Mouse (Mus musculus): Measurements from ENCODE around the gene Elp6.

Gene Elp6

DNA sequence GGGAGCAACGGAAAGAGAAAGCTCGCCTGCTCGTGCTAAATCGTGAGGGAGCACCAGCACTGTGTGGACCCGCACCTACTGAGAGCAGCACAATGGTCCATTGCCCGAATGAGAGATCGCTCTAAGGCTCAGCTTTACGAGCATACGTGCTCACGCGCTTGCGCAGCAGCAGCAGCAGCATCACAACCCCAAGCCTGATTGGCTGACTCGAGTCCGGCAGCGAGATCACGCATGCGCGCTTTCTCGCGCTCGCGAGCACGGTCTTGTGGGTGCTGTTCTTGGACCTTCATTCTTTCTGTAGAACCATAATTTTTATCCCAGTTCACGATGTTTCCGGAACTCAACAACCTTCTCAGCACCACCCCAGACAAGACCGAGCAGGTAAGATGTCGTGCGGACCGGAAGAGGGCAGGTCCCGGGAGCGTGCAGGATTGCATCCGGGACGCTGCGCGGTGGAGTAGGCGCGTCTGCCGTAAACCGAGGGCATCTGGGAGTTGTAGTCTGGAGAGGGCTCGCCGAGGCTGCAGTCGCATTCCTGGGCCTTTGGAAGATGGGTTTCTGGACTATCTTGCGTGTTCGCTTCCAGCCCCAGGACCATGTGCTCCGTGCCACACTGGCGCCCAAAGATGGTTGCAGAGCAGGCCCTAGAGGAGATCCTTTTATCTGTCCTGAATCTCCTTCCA, at the start of gene Elp6:
Gene Elp6, plus strand, starts transcription at position 205 of the 683 bp plus-strand sequence.
- DNase-seq (ENCODE audit: inconsistent ontology term), result peak; percentile 93

DNA sequence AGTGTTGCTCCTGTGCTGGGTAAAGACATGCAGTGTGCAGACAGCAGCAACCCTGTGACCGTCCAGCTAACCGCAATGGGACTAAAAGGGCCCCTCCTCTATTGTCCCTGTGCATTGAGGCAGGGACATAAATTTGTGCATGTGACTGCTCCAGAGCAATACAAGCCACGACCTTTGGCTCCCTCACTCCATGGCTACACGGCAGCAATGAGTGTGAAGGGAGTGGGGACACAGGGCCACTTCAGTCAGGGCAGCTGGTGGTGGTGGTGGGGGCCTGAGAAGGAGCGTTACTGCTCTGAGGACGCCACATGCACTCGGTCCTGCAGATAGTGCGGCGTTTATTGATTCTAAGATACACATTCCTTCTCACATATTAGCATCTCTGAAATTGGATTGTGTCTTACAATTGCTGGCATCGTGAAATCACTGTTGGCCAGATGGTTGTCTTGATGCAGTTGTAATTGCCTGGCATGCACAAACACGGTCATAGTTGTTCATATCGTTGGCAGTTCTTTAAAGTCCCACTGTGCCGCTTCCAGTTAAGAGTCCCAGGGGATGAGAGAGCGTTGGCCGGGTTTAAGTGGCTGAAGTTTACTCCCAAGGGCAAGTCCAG, 49.5 kb upstream of the Elp6 start:
- DNase-seq (ENCODE audit: inconsistent ontology term), result peak; percentile 92

DNA sequence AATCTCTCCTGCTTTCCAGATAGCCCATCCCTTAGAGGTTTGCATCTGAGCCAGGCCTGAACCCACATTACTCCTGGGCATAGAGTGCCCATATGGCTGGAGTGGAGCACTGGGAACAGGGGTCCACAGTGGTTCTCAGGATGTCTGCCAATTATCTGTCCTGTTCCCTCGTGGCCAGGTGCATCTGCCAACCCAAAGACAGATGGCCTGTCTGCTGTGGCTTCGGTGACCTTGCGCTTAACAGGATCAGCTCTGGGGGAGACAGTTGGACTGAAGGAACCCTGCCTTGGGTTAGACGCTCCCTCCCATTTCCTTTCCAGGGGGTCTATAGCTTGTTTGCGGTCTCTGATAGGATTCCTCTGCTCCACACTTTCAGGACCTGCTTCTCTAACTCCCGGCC, 46.3 kb upstream of the Elp6 start:
- DNase-seq (ENCODE audit: inconsistent ontology term), result no peak

DNA sequence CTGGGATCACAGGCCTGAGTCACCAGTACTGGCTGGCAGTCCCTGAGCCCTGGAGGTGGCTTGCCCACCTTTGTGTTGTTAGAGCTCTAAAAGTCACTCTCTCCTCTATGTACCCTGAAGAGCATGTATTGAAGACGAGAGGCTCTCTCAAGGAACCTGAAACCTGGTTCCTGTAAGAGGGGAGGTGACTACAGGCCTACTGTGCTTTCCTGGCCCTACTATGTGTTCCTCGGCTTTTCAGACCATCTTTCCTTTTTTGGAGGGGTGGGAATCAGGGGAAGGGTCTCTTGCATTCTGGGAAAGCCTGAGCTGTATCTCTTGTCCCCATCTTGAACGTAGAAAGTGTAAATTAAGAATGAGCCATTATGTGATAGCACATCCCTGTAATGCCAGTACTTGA, 45.9 kb upstream of the Elp6 start:
- no peak for DNase-seq (ENCODE audit: inconsistent ontology term)

DNA sequence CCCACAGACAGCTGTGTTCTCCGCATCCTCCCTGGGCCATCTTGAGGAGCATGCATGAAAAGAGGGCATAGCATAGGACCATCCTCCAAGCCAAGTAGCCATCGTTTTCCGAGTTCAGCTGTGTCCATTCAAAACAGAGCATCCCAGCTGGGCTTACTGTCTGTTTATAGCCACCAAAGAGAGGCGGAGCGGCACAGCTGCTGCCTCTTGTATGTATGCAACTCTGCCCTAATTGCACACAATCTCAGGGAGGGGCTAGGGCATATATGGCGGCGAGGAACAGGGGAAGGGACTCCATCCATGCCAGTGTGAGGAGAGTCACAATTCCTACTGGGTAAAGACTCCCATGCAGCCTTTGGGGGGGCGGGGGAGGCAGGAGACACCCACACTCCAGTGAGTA, 41.8 kb upstream of the Elp6 start:
- DNase-seq (ENCODE audit: inconsistent ontology term), result no peak

DNA sequence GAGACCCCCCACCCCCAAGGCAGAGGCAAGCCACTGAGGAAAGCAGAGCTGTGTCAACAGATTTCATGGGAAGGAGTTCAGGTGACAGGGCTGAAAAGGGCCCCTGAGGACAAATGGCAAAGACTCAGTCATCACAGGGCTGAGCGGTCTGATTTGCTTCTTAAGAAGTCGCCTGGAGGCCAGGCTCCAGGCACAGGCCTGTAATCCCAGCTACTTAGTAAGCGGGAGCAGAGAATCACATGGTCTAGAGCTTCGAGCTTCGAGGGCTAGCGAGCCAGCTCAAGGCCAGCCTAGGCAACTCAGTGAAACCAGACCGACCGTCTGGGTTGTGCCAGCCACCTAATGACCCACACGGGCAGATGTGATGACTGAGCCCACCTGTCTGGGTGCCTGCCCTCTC, 40.0 kb upstream of the Elp6 start:
- no peak for DNase-seq (ENCODE audit: inconsistent ontology term)

DNA sequence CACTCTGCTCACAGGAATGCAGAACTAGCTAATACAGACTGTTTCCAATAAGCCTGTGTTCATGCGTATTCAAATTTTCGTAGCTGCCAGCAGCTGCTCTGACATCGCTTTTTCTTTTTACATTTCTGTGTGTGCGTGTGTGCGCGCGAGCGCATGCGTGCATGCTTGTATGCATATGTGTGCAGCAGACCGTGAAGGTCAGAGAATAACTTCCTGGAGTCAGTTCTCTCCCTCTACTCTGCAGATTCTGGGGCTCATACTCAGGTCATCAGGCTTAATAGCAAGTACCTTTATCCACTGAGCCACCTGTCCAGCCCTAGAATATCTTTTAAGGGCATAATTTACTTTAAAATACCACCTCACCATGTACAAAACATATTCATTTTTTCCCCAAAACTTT, 36.6 kb upstream of the Elp6 start:
- no peak for DNase-seq (ENCODE audit: inconsistent ontology term)

DNA sequence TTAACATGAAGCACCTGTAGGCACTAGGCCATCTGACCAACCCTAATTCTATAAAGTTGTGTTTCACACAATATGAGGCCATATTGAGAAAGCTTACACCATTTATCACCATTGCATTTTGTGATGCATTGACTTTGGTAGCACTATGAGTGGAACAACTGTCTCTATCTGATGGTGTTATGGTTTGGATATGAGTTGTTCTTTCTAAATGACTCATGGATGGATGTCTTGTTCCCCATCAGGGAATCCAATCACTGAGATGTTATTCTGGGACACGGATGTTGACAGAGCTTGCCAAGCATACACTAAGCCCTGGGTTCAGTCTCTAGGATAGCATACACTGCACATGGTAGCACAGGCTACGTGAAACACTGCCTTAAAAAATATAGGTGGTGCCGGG, 32.6 kb upstream of the Elp6 start:
- DNase-seq (ENCODE audit: inconsistent ontology term), result no peak

DNA sequence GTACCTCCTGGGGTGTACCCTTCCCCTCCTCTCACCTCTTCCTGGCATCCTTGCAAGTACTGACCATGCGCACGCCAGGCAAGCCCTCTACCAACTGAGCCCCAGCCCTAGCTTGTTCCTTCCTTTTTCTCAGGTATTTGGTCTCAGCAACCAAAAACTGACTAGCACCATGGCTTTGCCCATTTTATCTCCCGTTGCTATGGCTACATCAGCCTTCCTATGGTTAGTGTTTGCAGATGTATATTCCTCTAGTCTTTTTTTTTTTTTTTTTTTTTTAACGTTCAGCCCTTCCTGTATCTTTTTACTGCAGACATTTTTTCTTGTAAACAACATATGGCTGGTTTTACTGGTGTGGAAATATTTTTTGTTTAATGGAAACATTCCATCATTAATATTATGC, 31.5 kb upstream of the Elp6 start:
- no peak for DNase-seq (ENCODE audit: inconsistent ontology term)

DNA sequence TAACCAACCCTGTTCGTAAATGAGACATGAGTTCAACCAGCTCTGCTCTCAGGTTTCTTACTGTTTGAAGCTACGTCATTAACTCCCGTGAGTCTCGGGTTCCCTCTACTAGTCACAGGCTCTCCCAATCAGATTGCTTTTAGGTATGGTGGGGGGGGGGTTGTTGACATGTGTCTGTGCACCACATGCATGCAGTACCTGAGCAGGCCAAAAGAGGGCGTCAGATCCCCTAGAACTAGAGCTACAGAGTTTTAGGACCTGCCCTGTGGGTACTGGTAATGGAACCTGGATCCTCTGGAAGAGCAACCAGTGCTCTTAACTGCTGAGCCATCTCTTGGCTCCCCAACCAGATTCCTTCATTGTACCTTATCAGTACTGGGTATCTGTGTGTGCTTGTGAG, 29.1 kb upstream of the Elp6 start:
- DNase-seq (ENCODE audit: inconsistent ontology term), result no peak

DNA sequence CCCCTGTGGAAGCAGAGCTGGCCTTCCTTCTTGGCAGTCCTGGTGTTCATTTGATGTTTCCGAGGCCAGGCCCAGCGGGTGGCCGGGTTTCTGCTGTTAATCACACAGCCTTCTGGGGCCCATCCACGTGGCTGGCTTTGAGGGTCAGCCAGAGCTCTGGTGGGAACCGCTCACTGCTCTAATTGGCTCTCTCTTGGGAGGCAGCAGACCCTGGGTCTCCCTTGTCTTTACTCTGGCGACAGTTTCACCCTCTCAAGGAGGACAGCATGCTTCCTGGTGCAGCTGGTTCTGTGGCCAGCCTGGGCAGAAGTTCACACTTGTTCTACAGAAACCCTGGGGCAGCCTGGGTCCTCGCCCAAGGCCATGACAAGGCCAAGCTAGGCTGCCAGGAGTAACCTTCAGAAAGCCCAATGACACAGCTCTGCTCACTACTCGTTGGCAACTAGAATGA, 27.5 kb upstream of the Elp6 start:
- DNase-seq (ENCODE audit: inconsistent ontology term), result peak; percentile 80

DNA sequence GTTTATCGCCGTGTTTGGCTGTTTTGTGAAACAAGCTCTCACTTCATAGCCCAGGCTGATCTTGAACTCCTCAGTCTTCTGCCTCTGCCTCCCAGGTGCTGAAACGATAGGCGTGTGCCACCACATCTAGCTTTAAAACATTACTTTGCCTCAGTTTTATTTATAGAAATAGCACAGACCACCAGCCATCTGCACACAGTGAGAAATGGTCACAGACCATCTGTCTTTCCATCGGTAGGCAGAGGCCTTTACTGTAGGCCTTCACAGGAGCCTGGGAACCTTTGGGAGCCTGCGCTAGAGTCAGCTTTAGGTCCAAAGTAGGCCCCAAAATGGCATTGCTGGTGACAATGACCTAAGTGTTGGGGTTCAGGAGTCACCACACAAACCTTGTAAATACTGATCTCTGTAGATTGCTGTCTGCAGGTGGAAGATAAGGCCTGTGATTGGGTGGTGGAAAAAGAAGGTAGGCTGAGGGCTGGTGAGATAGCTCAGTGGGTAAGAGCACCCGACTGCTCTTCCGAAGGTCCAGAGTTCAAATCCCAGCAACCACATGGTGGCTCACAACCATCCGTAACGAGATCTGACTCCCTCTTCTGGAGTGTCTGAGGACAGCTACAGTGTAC, 20.8 kb upstream of the Elp6 start:
- no peak for DNase-seq (ENCODE audit: inconsistent ontology term)

DNA sequence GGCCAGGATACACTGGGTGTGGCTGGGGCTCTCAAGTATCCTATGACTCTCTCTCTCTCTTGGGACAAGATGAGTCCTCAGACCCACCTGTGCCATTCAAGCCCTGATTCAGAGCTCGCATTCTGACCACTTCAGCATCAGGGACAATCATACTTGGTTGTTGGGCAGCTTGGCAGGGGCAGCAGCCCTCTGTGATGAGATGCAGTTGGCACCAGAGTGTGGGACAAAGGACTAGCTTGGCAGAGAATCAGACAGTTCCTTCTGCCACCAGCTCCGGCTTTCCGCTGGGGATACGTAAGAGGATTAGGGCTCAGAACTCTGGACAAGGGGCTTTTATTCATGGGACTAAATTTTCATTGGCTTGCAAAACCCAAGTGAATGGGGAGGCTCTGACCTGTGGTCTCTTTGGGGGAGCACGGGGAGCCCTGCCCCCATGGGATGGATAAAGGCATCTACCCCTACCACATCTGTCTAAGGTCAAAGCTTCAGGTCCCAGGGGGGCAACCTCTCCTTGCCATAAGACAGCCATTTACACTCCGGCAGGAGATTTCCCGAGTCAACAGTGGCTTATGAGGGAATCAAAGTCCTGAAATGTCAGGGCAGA, 17.6 kb upstream of the Elp6 start:
- peak; percentile 62 for DNase-seq (ENCODE audit: inconsistent ontology term)

DNA sequence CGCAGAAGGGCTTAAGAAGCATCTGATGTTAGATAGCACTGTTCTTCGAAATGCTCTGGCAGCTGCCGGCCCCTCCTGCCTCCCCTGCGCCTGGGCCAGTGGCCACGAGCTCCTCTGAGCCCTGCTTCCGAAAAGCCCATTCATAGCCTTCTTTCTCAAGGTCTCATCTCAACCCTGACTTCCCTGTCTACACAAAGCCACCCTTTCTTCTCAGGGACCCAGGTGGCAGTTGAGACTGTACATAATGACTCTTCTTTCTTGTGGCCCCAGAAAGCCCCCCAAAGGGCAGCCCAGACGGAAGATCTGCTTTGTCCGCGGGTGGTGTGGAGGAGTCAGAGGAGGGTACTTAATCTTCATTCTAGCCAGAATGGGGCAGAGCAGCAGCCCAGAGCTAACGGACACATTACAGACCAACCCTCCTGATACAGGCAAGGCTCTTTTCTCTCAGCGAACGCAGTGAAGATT, 11.7 kb upstream of the Elp6 start:
- DNase-seq (ENCODE audit: inconsistent ontology term), result peak; percentile 1

DNA sequence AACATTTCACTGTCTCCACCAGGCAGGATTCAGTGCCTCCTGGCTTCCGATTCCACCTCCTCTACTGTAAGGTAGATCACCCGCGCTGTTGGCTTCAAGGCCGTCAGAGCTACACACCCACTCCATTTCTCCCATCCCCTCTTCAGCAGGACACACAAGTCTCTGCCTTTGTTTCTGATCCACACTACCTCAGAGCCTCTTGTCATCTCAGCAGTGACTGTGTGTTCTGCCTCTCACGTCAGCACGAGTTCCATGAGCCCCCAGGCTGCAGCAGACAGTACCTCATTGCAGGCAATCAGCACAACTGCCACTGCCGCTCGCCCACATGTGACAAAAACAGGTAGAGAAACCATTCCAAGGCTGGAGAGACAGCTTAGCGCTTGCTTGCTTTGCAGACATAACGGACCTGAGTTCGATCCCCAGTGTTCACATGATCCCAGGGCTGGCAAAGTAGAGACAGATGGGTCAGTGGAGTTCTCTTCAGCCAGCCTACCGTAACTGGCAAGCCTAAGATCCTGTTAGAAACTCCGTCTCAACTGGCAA, 11.0 kb upstream of the Elp6 start:
- no peak for DNase-seq (ENCODE audit: inconsistent ontology term)

DNA sequence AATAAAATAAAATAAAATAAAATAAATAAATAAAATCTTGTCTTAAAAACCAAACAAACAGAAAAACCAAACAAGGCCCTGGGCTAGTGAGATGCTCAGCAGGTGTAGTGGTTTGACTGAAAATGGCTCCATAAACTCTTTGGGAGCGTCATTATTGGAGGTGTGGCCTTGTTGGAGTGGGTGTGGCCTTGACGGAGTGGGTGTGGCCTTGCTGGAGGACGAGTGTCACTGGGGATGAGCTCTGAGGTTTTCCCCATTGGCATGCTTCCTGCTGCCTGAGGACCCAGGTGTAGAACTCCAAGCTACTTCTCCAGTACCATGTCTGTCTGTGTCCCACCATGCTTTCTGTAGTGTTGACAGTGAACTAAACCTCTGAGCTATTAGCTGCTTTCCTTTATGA, 10.2 kb upstream of the Elp6 start:
- no peak for DNase-seq (ENCODE audit: inconsistent ontology term)

DNA sequence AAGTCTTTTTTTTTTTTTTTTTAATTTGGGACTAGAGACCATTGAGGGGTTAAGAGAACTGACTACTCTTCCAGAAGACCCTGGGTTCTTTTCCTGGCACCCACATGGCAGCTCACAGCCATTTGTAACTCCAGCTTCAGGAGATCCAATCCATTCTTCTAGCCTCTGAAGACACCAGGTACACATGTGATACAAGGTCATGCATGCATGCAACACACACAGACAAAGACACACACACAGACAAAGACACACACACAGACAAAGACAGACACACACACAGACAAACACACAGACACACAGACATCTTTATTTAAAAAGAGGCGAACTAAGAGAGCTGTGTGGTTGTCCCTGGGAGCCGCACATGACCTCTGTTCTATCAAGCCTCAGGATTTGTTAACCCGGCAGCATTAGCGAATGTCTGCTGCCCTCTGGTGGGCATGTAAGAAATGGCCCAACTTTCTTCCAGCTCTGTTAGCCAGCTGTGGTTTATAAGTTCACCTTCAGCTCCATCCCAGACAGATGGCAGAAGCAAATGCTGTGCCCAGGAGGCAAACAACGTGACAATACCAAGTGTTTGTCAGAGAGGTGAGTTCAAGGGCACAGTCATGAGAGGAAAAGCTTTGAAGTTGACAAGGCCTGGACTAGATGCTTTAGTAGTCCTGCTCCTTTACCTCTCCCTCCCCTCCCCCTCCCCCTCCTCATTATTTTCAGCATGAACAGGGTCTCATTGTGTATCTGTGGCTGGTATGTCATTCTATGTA, 7.9 kb upstream of the Elp6 start:
- DNase-seq (ENCODE audit: inconsistent ontology term), result peak; percentile 62

DNA sequence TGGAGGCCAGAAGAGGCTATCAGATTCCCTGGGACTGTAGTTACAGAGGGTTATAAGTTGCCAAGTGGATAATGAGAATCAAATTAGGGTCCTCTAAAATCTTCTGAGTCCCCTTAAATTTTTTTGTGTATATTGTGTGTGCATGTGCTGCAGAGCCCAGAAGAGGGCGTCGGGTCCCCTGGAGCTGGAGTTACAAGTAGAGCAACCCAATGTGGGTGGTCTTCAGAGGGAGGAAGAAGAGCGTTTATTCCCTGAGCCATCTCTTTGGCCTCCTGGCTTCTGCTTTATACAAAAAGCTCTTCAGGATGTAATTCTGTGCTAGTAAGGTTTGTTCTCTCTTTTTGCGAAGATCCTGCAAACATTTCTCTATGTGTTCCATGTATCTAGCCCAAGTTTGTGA, 457 bp upstream of the Elp6 start:
- DNase-seq (ENCODE audit: inconsistent ontology term), result no peak

DNA sequence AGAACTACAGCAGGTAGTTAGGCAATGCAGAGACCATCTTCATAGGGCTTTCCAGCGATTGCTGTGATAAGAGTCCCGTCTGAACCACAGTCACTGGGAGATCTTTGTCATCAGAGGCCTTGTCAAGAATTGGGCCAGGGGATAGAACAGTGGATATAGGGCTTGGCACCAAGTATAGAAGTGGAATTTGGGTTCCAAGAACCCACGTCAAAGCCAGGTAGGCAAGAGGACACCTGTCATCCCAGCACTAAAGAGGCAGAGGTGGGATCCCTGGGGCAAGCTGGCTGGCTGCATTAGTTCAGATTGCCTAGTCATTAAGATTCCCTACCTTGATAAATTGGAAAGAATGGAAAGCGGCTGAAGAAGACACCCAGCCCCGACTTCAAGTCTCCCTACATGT, 1.4 kb downstream of the Elp6 start:
- DNase-seq (ENCODE audit: inconsistent ontology term), result no peak

DNA sequence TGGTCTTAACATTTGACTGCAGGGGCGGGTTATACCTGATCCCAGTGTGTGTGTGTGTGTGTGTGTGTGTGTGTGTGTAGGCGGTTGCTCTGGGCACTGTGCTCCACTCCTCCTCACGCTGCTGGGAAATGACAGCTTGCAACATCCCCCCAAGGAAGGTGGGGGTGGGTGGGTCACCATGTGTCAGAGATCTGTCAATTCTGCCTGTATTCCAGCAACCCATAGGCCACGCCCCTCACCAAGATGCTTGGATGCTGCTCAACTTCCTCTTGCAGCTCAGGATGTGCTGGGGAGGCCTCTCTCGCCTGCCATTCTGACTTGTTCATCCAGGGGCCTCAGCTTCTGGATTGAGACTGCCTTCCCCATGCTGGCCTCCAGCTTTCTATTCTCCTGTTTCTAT, 9.7 kb downstream of the Elp6 start:
- DNase-seq (ENCODE audit: inconsistent ontology term), result no peak

DNA sequence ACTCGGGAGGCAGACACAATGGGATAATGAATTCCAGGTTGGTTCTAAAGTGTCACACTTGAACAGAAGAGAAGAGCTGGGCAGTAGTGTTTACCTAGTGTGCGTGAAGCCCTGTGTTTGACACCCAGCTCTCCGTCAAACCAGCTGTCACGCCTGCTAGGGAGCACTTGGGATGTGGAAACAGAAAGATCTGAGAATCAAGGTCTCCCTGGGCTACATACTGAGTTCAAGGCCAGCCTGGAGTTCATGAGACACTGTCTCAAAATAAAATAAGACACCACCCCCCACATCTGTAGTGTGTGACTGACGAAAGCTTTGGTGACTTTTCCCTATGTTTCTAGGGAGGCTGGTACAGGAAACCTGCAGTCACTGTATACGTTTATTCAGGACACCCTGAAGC, 10.4 kb downstream of the Elp6 start:
- no peak for DNase-seq (ENCODE audit: inconsistent ontology term)

DNA sequence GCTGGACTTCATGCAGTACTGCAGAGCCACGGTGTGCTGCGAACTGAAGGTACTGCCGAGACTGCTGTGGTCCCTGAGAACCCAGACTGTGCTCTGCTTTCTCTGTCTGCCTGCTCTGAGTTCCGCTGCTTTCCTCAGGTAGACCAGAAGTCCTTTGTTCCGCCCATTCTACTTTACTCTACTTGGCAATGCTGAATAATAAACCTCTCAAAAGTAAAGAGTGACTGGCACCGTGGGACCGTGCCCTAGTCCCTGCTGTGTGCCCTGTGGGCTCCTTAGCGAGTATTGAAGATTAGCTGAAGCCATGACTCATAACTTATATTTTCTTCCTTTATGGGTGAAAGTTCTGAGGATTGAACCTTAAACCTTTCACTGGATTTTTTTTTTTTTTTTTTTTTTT, 10.9 kb downstream of the Elp6 start:
- DNase-seq (ENCODE audit: inconsistent ontology term), result no peak
